Mouse (Mus musculus): ENCODE data around the gene Krt2. TPM values are rescaled to one million over a fixed set of nuclear protein-coding genes. Genes with fewer than 3 reads are reported as not detected.

Gene Krt2
- polyA plus RNA-seq (2015; fragmentation: Illumina TruSeq; extraction: RNeasy Lipid Tissue Mini Kit (QIAGEN cat#74804); ENCODE audit: insufficient read depth, low read depth, low replicate concordance) = not detected

DNA sequence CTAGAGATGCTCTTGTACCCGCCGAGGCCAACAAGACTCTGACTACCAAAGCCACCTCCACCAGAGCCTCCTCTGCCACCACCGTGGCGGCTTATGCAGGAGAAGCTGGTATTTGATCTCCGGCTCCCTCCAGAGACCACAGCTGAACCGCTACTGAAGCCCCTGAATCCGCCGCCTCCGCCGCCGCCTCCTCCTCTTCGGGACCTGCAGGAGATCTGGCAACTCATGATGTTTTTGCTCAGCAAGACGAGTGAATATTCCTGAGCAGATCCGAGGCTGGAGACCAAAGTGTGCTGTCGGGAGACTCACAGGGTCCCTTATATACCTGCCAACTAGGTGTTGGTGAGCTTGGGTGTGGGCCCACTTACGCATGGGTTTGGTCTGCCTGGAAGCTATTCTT, at the start of gene Krt2:
Gene Krt2, minus strand, starts transcription at position 295 of the 400 bp plus-strand sequence.

GRCm38 (mm10) chr15:101850694-101851093, 32.7 kb upstream of the Krt2 start, which contains the start of gene Krt1:
Gene Krt1 (minus strand): TSS chr15:101850794.

GRCm38 (mm10) chr15:101802296-101802835, 15.6 kb downstream of the Krt2 start, which contains the start of gene Krt73:
Gene Krt73 (minus strand): TSS chr15:101802346.

DNA sequence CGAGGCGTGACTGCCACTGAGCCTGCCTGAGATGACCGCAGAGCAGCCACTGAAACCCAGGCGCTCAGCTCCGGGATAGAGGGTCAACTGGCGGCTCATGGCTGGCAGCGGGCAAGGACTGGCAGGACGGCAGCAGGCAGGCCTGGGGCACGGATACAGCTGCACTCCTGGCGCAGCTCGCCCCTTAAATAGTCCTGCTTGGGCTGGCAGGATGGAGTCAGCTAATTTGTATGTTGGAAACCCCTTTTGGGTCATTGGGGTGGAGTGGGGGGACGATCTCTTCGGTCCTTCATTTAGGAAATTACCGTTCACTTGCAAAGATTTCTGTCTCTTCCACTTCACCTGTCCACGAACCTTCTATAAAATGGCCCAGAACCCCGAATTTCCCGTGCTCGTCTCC, 31.6 kb downstream of the Krt2 start, which contains the start of gene Krt72:
Gene Krt72, minus strand, starts transcription at position 101 of the 400 bp plus-strand sequence.

Other genes with a start within 250 kb of the Krt2 start
- not detected for gene Krt75, start 244.3 kb downstream of the Krt2 start, polyA plus RNA-seq (2015; fragmentation: Illumina TruSeq; extraction: RNeasy Lipid Tissue Mini Kit (QIAGEN cat#74804); ENCODE audit: insufficient read depth, low read depth, low replicate concordance)
- gene Gm5414, start 190.0 kb downstream of the Krt2 start, polyA plus RNA-seq (2015; fragmentation: Illumina TruSeq; extraction: RNeasy Lipid Tissue Mini Kit (QIAGEN cat#74804); ENCODE audit: insufficient read depth, low read depth, low replicate concordance) = not detected
- gene Gm5478, start 170.8 kb downstream of the Krt2 start, polyA plus RNA-seq (2015; fragmentation: Illumina TruSeq; extraction: RNeasy Lipid Tissue Mini Kit (QIAGEN cat#74804); ENCODE audit: insufficient read depth, low read depth, low replicate concordance) = not detected
- gene Krt6b, start 137.9 kb downstream of the Krt2 start, polyA plus RNA-seq (2015; fragmentation: Illumina TruSeq; extraction: RNeasy Lipid Tissue Mini Kit (QIAGEN cat#74804); ENCODE audit: insufficient read depth, low read depth, low replicate concordance) = not detected
- not detected for gene Krt6a, start 123.9 kb downstream of the Krt2 start, polyA plus RNA-seq (2015; fragmentation: Illumina TruSeq; extraction: RNeasy Lipid Tissue Mini Kit (QIAGEN cat#74804); ENCODE audit: insufficient read depth, low read depth, low replicate concordance)
- not detected for gene Krt5, start 105.3 kb downstream of the Krt2 start, polyA plus RNA-seq (2015; fragmentation: Illumina TruSeq; extraction: RNeasy Lipid Tissue Mini Kit (QIAGEN cat#74804); ENCODE audit: insufficient read depth, low read depth, low replicate concordance)
- not detected for gene Krt71, start 75.1 kb downstream of the Krt2 start, polyA plus RNA-seq (2015; fragmentation: Illumina TruSeq; extraction: RNeasy Lipid Tissue Mini Kit (QIAGEN cat#74804); ENCODE audit: insufficient read depth, low read depth, low replicate concordance)
- gene Krt72, start 31.7 kb downstream of the Krt2 start, polyA plus RNA-seq (2015; fragmentation: Illumina TruSeq; extraction: RNeasy Lipid Tissue Mini Kit (QIAGEN cat#74804); ENCODE audit: insufficient read depth, low read depth, low replicate concordance) = not detected
- gene Krt73, start 15.8 kb downstream of the Krt2 start, polyA plus RNA-seq (2015; fragmentation: Illumina TruSeq; extraction: RNeasy Lipid Tissue Mini Kit (QIAGEN cat#74804); ENCODE audit: insufficient read depth, low read depth, low replicate concordance) = not detected
- gene Krt1, start 32.6 kb upstream of the Krt2 start, polyA plus RNA-seq (2015; fragmentation: Illumina TruSeq; extraction: RNeasy Lipid Tissue Mini Kit (QIAGEN cat#74804); ENCODE audit: insufficient read depth, low read depth, low replicate concordance) = not detected
- gene Krt77, start 51.5 kb upstream of the Krt2 start, polyA plus RNA-seq (2015; fragmentation: Illumina TruSeq; extraction: RNeasy Lipid Tissue Mini Kit (QIAGEN cat#74804); ENCODE audit: insufficient read depth, low read depth, low replicate concordance) = not detected
- 0.35 TPM for gene Krt76, start 74.8 kb upstream of the Krt2 start, polyA plus RNA-seq (2015; fragmentation: Illumina TruSeq; extraction: RNeasy Lipid Tissue Mini Kit (QIAGEN cat#74804); ENCODE audit: insufficient read depth, low read depth, low replicate concordance)
- not detected for gene Krt4, start 106.6 kb upstream of the Krt2 start, polyA plus RNA-seq (2015; fragmentation: Illumina TruSeq; extraction: RNeasy Lipid Tissue Mini Kit (QIAGEN cat#74804); ENCODE audit: insufficient read depth, low read depth, low replicate concordance)
- not detected for gene Krt79, start 122.2 kb upstream of the Krt2 start, polyA plus RNA-seq (2015; fragmentation: Illumina TruSeq; extraction: RNeasy Lipid Tissue Mini Kit (QIAGEN cat#74804); ENCODE audit: insufficient read depth, low read depth, low replicate concordance)
- gene Krt78, start 136.1 kb upstream of the Krt2 start, polyA plus RNA-seq (2015; fragmentation: Illumina TruSeq; extraction: RNeasy Lipid Tissue Mini Kit (QIAGEN cat#74804); ENCODE audit: insufficient read depth, low read depth, low replicate concordance) = not detected
- gene Krt8, start 186.3 kb upstream of the Krt2 start, polyA plus RNA-seq (2015; fragmentation: Illumina TruSeq; extraction: RNeasy Lipid Tissue Mini Kit (QIAGEN cat#74804); ENCODE audit: insufficient read depth, low read depth, low replicate concordance) = 48.8 TPM
- 66.9 TPM for gene Krt18, start 210.0 kb upstream of the Krt2 start, polyA plus RNA-seq (2015; fragmentation: Illumina TruSeq; extraction: RNeasy Lipid Tissue Mini Kit (QIAGEN cat#74804); ENCODE audit: insufficient read depth, low read depth, low replicate concordance)

Measured in pancreas, adult 10 weeks (tissue).